Mouse (Mus musculus) c-Kit-positive CD71-negative TER-119-negative erythroid progenitor cells, embryonic 14.5 days (primary cell): ENCODE results near the gene Ssmem1.

Experiments used
- DNase-seq: peaks from one replicate; pipeline ENCODE4 v3.0.0-alpha.2; 2013; ENCODE audit warnings: low read depth

The Ssmem1 gene

DNA sequence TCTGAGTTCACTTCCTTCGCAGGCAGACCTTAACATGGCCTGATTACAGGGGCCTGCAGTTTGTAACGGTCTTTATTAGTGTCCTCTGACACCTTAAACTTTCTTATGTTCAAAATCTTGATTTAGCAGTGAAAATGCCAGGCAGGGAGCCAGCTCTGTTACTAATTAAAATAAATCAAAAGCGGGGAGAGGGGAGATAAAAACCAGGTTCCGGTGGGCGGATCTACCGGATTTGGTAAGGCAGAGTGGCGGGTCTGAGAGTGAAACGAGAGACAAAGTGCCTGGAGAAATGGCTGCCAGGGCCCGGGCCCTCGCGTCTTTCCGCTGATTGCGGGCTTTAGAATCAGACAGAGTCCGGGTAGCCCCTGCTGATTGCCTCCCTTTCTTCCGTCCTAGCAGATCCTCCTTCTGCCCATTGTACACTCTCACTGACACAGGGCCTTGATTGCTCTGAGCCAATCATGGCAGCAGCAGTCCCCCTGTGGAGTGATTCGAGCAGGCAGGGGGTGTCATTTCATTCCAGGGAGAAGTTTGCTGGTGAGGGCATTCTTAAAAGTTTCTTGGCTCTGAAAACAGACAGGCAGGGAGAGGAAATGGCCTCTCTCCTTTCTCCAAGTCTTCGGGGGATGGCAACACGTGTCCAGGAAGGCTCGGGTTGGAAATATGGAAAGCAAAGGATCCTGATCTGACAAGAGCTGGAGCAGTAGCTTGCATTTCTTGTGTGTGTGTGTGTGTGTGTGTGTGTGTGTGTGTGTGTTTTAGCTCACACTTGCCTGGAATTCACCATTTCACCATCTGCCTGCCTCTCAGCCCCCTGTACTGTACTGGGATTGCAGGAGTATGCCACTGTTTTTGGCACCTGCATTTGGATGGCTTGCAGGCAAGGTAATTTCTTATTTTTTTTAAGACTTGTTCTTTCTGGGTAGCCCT is 17.2 kb downstream of the Ssmem1 start:
- DNase-seq, result no peak

GRCm38 (mm10) chr6:30528800-30529199 is 19.2 kb downstream of the Ssmem1 start:
- no peak for DNase-seq

DNA sequence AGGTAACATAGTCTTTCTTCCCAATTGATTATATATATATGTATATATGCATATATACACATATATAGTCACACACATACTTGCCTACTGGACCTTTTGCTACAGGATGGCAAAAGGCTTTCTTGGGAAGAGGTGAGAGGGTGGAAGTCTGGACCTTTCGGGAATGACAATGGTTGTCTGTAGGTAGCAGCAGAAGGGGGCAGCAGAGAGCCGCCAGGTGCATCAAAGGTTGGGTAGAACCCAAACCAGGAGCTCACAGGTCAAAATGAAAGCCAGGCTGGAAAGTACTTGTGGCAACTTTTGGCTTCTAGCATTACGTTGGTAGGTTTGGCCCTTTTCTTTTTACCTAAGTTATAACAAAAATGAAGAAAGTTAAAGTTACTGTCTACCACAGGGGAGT is 25.7 kb downstream of the Ssmem1 start:
- no peak for DNase-seq

DNA sequence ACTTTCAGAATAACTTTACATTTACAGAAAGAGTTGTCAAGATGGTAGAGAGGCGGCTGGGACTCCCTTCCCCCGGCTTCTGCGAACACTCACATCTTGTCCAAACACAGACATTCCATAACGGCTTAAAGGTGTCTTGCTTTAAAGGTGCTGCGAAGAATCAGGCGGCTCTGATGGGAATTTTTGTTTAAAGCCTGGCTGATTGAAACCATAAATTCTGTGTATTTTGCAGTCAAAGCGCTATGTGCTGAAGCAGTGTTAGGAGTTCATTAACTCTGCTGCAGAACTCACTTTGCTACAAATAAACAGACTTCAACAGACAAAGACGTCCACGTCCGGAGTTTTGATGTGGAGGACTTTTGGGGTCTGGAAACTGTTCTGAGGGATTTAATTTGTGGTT is 28.6 kb downstream of the Ssmem1 start:
- DNase-seq, result no peak

GRCm38 (mm10) chr6:30538800-30539199 is 29.2 kb downstream of the Ssmem1 start:
- DNase-seq, result no peak

DNA sequence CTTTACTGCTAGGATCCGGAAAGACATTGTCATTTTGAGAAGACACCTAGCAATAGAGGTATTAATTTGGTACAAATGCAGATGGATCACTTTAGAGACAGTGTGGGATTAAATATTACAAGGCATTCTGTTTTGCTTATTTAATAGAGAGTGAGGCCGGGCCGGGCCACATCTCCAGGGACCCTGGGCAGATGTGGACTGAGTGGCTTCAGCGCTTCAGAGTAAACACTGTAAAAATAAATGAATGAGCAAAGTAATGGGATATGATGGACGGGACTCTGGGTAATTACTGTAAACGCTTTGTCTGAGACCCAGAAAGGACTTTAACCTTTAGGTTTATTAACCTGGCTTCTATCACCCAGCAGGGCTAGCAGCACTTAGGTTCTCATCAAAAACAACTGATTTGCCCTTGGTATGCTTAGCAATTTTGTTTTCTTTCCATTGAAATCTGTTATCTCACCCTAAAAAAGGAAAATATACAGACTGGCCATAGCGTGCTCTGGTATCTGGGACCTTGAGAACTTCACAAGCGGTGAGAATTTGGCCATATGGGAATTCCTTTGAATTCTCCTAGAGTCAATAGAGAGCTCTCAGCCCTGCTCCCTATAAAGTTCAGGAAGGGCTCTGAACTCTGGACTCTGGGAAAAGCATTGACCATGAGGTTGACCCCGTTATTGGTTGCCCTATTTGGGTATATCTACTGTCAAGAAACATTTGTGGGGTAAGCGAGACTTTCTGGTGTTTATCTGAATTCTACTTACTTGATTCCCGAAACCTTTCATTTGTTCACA is 31.6 kb downstream of the Ssmem1 start, which contains the start of gene Cpa2:
TSS of gene Cpa2 (plus strand) at position 574 of the 791 bp plus-strand sequence.
- DNase-seq, result no peak

DNA sequence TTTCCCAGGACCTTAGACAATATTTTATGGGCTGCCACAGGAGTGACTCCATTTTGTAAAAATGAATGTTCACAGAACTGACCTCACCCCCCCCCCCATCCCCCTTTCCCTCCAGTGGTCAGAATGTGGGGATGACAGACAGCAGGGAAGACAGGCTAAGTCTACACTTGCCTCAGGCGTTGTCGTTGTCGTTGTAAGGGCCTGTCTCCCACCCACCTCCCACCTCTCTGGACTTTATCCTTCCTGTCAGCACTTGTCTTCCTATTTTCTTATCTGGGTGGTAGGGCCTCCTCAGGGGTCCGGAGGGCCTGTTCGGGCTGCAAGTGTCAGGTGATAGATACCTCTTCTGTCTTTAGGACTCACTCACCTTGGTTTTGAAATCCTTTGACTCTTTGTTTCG is 32.6 kb downstream of the Ssmem1 start:
- no peak for DNase-seq

GRCm38 (mm10) chr6:30543077-30543476 is 33.4 kb downstream of the Ssmem1 start:
- DNase-seq, result no peak

GRCm38 (mm10) chr6:30543851-30544250 is 34.2 kb downstream of the Ssmem1 start:
- DNase-seq, result no peak

GRCm38 (mm10) chr6:30545689-30546088 is 36.0 kb downstream of the Ssmem1 start:
- DNase-seq, result no peak

GRCm38 (mm10) chr6:30546571-30547273 is 37.1 kb downstream of the Ssmem1 start:
- peak; percentile 33 for DNase-seq

DNA sequence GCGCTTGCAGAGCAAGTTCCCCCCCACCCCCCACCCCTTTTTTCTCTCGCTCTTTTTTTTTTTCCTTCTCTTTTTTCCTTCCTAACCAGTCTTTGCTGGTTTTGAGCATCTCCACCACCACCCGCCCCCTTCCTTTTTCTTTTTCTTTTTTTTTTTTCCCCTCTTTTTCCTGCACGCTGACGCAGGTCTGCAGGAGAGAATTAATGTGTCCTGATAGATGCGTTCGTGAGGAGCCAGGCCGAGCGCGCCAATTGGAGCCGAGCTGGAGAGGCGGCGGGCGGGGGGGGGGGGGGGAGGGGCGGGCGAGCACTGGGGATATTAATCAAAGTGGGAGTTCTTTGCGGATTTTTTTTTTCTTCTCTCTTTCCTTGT is 37.6 kb downstream of the Ssmem1 start:
- no peak for DNase-seq

DNA sequence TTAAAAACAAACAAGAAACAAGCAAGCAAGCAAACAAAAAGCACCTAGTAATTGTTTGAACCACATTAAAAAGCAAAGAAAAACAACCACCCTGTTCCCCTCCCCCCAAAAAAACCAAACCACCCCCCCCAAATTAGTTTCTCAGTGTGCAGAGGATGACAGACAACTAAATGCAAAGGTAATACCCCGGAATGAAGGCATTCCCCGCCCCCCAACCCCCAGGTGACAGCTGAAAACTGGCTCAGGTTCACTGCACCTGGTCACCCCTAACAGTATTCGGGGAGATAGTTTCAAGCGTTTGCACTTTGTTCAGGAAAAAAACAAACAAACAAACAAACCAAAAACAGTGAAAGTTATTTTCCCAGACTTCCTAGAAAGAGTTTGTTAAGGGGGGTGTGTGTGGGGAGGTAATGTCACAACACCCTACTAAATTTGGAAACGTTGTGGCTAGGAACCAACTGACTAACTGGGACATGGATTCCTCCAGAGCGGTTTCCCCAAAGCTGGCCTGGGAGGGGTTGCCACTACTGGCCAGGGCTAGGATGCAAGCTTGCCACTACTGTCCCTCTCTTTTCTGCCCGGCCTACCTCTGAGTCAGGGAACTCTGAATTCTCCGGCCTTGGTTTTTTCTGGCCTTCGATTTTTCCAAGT is 38.1 kb downstream of the Ssmem1 start:
- no peak for DNase-seq

GRCm38 (mm10) chr6:30549231-30549761 is 39.6 kb downstream of the Ssmem1 start:
- DNase-seq, result no peak

DNA sequence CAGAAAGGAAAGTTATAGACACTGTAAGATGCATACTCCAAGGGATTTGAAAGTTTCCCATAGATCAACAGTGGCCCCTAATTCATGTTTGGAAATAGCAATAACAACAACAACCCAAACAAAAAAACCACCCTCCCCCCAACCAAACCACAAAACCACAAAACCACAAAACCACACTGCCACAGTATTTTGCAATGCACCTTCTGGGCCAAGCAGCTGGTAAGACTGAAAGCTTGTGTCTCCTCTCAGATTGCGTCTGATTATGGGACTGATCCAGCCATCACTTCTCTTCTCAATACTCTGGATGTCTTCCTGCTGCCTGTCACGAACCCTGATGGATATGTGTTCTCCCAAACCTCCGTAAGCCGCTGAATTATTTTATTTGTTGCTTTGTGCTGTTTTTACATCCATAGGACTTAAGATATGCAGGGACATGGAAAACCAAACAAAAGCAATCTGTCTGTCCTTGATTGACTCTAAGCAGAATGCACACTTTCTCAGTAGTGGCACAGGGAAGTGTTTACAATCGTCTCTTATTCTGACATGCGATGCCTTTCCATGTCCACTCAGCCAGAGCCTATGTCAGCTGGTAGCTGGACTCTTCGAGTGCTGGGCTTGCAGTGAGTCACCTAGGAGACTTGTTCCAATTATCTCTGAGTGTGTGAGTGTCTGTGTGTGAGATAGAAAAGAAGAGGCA is 41.0 kb downstream of the Ssmem1 start:
- no peak for DNase-seq

DNA sequence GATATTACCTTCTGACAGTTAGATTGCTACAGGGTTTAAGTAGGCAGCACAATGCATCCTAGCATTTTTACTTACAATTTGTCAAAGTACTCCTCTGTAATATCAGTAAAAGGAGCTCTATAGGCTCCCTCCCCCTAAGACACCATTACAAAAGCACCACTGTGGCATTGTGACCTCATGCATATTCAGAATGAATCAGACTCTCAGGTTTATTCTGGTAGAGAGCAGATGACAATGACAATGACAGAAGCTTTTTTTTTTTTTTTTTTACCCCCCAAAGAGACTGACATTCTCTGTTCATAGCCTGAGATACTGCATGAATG is 41.5 kb downstream of the Ssmem1 start:
- no peak for DNase-seq

- no peak for DNase-seq
These were observed 42.3 kb downstream of the Ssmem1 start for GRCm38 (mm10) chr6:30551644-30552580.

GRCm38 (mm10) chr6:30552628-30553027 is 43.0 kb downstream of the Ssmem1 start:
- no peak for DNase-seq

- no peak for DNase-seq
These were observed 43.8 kb downstream of the Ssmem1 start for GRCm38 (mm10) chr6:30553381-30554010.

DNA sequence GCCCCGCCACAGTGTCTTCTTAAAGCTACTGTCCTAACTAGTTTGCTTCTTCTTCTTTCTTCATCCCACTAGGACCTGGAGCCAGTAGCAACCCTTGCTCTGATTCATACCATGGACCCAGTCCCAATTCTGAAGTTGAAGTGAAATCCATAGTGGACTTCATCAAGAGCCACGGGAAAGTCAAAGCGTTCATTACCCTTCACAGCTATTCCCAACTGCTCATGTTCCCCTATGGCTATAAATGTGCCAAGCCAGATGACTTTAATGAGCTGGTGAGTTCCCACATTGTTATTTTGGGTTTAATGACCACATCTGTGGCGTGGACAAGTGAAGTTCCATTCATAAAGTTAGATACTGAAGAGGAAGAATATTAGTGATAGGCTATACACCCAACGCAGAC is 44.4 kb downstream of the Ssmem1 start:
- DNase-seq, result no peak
